Mouse (Mus musculus): ENCODE measurements around the gene Gm9736. TPM values are rescaled to one million over a fixed set of nuclear protein-coding genes. Genes with fewer than 3 reads are reported as not detected.
"Not testable (repeated sequence)": the region's sequence is repeated elsewhere in the genome, so short reads cannot be mapped to it uniquely, and the experiment has no call there.

Gene Gm9736
- not detected for total RNA-seq (2021)
- long read RNA-seq, experiment 1, result 0 reads
- long read RNA-seq, experiment 2, result 0 reads

DNA sequence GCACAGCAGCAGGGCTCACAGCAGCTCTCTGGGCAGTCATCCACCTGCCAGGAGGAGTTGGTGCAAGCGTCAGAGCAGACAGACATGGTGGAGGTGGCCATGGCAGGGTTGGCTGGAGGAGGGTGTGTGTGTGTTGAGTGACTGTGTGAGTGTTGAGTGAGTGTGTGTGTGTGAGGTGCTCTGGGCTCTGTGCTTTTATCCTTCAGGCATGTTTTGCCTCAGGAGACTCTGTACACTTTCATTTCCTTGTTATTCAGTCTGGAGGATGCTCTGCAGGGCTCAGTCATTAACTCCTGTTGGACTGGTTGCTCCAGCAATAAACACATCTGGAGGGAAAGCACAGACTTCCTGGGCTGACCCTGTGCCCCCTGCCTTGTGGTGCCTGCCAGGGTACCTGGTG is at the start of gene Gm9736:
TSS of gene Gm9736 (minus strand) at position 101 of the 400 bp plus-strand sequence.
- intact Hi-C loops (cut with DNase I); H3K4me3 ChIP-seq; H3K27ac ChIP-seq; DNase-seq (ENCODE audit: extremely low spot score in 1 of 2, low spot score in 2 of 2): not testable (repeated sequence)

DNA sequence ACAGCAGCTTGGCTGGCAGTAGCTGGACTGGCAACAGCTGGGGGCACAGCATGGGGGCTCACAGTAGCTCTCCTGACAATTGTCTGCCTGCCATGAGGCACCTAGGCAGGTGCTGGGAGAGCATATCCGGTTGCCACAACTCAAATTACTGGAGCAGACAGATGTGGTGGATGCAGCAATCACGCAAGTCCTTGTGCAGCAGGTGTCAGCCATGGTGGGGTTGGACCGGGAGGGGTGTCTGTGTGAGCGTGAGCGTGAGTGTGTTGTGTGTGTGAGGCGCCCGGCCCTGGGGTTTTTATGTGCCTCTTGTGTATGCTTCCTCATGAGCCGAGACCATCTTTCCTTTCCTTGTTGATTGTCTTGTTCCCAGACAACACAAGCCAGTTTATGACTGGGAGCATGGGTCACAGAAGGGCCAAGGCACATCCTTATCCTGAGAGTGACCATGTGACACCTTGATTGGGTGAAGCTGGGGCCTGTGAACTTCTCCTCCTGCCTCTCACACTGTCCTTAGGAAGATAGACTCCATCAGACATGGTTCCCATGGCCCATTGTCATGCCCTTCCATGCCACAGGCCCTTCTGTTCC is 47.9 kb upstream of the Gm9736 start, which contains the start of gene Gm19668:
TSS of gene Gm19668 (minus strand) at position 213 of the 588 bp plus-strand sequence.
- no peak for TF ChIP-seq CTCF (IDR thresholded peaks at IDR 0.05)
- H3K27ac ChIP-seq, result no peak within 1 kb of the TSS
- intact Hi-C loops (cut with DNase I), result loop anchor here (5.0 kb wide), 1 partner anchor 63 kb away; the partner anchor contains the start of gene Gm3285
- H3K4me3 ChIP-seq, result no peak within 1 kb of the TSS
- no peak for DNase-seq (ENCODE audit: extremely low spot score in 1 of 2, low spot score in 2 of 2)

DNA sequence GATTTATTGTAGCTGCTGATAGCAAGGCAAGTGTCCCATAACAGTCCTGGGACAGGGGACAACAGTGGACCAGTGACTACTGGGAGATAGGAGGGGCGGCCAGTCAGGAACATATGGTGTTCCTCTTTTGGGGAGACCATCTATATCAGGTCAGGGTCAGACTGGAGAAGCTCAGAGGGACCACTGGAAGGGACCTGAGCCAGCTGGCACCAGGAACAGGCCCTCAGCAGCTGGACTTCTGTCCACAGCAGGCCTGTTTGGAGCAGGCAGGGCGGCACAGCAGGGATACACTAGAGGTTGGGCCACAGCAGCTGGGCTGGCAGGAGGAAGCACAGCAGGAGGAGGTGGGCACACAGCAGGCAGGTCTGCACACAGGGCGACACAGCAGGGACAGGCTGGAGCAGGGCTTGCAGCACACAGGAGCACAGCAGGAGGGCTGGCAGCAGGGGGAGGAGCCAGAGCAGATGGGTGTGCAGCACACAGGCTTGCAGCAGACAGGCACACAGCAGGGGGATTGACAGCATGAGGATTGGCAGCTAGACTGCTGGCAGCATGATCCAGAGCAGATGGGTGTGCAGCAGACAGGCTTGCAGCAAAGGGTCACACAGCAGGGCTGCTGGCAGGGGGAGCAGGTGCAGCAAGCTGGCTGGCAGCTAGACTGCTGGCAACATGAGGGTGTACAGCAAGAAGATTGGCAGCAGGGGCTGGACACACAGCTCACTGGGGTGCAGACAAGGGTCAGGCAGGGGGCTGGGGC is 47.2 kb upstream of the Gm9736 start:
- H3K27ac ChIP-seq; H3K4me3 ChIP-seq; DNase-seq (ENCODE audit: extremely low spot score in 1 of 2, low spot score in 2 of 2): not testable (repeated sequence)
- intact Hi-C loops (cut with DNase I), result loop anchor here (5.0 kb wide), 1 partner anchor 64 kb away; the partner anchor contains the start of gene Gm3285

DNA sequence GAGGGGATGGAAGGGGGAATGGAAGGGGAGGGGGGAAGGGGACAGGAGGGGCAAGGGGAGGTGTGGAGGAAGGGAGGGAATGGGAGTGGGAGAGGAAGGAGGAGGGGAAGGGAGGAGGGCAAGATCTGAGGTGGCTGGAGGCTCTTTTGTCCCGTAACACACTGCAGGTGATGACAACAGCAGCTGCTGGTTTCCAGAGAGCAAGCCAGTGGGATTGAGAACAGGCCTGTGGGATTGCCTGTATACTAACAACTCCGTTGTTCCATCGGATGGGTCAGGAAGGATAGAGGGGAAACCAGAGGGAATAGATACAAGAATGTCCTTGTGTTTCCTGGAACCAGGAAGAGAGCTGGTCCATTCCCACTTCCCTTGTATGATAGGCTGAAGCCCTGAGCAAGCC is 46.5 kb upstream of the Gm9736 start:
- no peak overlapping the region for H3K4me3 ChIP-seq
- TF ChIP-seq CTCF (IDR thresholded peaks at IDR 0.05), result no peak
- intact Hi-C loops (cut with DNase I), result loop anchor here (5.0 kb wide), 1 partner anchor 65 kb away; the partner anchor contains the start of gene Gm3285
- no peak overlapping the region for H3K27ac ChIP-seq
- no peak for DNase-seq (ENCODE audit: extremely low spot score in 1 of 2, low spot score in 2 of 2)

DNA sequence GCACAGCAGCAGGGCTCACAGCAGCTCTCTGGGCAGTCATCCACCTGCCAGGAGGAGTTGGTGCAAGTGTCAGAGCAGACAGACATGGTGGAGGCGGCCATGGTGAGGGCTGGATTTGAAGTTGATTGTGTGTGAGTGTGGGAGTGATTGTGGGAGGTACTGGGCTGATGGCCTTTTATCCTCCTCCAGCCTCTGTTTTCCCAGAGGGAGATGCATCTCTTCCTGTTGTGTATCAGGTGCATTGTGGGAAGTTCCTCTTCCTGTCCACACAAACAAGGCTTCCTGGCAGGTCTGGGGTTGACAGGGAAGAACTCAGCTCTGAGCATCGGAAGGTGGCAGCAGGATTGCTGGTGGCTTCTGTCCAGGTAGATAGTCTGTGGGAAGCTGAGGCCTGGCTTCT is 43.8 kb upstream of the Gm9736 start, which contains the start of gene Gm9639:
TSS of gene Gm9639 (minus strand) at position 101 of the 400 bp plus-strand sequence.
- Histone ChIP-seq H3K4me3 (no peak within 1 kb of the TSS), H3K27ac (no peak within 1 kb of the TSS)
- no peak for DNase-seq (ENCODE audit: extremely low spot score in 1 of 2, low spot score in 2 of 2)
- TF ChIP-seq CTCF (IDR thresholded peaks at IDR 0.05), result no peak
- intact Hi-C loops (cut with DNase I), result loop anchor here (5.0 kb wide), 1 partner anchor 67 kb away; the partner anchor contains the start of gene Gm3285

DNA sequence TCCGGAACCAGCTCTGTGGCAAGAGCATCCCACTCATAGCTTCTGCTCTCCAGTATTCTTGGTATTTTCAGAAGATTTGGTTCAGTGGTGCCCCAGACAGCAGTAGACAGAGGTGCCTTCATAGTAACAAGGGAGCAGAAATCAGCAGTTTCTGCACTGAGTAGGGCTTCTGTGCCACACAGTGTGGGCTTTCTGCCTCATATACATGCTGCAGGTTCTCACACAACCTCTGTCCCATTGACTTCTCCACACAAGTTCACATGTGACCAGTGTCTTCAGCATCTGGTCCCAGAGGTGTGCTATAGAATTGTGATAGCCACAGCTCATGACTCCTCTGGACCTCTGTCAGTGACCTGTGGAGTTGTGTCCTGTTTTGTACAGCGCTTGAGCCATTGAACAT is 37.5 kb upstream of the Gm9736 start:
- no peak for DNase-seq (ENCODE audit: extremely low spot score in 1 of 2, low spot score in 2 of 2)
- Histone ChIP-seq H3K4me3 (no peak overlapping the region), H3K27ac (no peak overlapping the region)
- intact Hi-C loops (cut with DNase I), result no loop called here
- no peak for TF ChIP-seq CTCF (IDR thresholded peaks at IDR 0.05)

DNA sequence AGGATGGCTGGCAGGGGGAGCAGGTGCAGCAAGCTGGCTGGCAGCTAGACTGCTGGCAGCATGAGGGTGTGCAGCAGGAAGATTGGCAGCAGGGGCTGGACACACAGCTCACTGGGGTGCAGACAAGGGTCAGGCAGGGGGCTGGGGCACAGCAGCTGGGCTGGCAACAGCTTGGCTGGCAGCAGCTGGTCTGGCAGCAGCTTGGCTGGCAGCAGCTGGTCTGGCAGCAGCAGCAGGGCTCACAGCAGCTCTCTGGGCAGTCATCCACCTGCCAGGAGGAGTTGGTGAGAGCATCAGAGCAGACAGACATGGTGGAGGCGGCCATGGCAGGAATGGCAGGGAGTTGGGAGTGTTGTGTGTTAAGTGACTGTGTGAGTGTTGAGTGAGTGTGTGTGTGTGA is 36.7 kb upstream of the Gm9736 start, which contains the start of gene Gm7137:
TSS of gene Gm7137 (minus strand) at position 325 of the 400 bp plus-strand sequence.
- DNase-seq (ENCODE audit: extremely low spot score in 1 of 2, low spot score in 2 of 2); intact Hi-C loops (cut with DNase I); H3K27ac ChIP-seq; H3K4me3 ChIP-seq: not testable (repeated sequence)

DNA sequence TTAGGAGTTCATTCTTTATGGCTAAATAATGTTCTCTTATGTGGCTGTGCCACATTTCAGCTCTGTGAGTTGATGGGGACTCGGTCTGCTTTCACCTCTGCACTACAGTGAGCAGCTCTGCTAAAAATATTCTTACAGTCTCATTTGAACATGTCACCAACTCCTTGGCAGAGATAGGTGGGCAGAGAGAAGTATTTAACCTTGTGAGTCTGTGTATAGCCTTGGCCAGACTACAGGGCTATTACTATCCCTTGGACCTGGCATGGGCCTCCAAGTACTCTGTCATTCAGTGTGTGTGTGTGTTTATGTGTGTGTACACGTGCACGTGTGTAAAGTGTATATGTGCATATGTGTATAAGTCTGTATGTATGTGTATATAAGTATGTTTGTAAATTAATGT is 32.2 kb upstream of the Gm9736 start:
- H3K27ac ChIP-seq; intact Hi-C loops (cut with DNase I); DNase-seq (ENCODE audit: extremely low spot score in 1 of 2, low spot score in 2 of 2); H3K4me3 ChIP-seq: not testable (repeated sequence)

DNA sequence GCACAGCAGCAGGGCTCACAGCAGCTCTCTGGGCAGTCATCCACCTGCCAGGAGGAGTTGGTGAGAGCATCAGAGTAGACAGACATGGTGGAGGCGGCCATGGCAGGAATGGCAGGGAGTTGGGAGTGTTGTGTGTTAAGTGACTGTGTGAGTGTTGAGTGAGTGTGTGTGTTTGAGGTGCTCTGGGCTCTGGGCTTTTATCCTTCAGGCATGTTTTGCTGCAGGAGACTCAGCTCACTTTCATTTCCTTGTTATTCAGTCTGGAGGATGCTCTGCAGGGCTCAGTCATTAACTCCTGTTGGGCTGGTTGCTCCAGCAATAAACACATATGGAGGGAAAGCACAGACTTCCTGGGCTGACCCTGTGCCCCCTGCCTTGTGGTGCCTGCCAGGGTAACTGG is 31.3 kb upstream of the Gm9736 start, which contains the start of gene Gm3250:
TSS of gene Gm3250 (minus strand) at position 101 of the 400 bp plus-strand sequence.
- H3K27ac ChIP-seq; intact Hi-C loops (cut with DNase I); DNase-seq (ENCODE audit: extremely low spot score in 1 of 2, low spot score in 2 of 2); H3K4me3 ChIP-seq: not testable (repeated sequence)

DNA sequence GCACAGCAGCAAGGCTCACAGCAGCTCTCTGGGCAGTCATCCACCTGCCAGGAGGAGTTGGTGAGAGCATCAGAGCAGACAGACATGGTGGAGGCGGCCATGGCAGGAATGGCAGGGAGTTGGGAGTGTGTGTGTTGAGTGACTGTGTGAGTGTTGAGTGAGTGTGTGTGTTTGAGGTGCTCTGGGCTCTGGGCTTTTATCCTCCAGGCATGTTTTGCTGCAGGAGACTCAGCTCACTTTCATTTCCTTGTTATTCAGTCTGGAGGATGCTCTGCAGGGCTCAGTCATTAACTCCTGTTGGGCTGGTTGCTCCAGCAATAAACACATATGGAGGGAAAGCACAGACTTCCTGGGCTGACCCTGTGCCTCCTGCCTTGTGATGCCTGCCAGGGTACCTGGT is 25.7 kb upstream of the Gm9736 start, which contains the start of gene Gm7138:
TSS of gene Gm7138 (minus strand) at position 101 of the 400 bp plus-strand sequence.
- DNase-seq (ENCODE audit: extremely low spot score in 1 of 2, low spot score in 2 of 2); intact Hi-C loops (cut with DNase I); H3K4me3 ChIP-seq; H3K27ac ChIP-seq: not testable (repeated sequence)

DNA sequence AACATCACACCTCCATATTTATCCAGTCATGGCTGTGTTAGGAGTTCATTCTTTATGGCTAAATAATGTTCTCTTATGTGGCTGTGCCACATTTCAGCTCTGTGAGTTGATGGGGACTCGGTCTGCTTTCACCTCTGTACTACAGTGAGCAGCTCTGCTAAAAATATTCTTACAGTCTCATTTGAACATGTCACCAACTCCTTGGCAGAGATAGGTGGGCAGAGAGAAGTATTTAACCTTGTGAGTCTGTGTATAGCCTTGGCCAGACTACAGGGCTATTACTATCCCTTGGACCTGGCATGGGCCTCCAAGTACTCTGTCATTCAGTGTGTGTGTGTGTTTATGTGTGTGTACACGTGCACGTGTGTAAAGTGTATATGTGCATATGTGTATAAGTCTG is 21.0 kb upstream of the Gm9736 start:
- DNase-seq (ENCODE audit: extremely low spot score in 1 of 2, low spot score in 2 of 2); H3K27ac ChIP-seq; H3K4me3 ChIP-seq; intact Hi-C loops (cut with DNase I): not testable (repeated sequence)

DNA sequence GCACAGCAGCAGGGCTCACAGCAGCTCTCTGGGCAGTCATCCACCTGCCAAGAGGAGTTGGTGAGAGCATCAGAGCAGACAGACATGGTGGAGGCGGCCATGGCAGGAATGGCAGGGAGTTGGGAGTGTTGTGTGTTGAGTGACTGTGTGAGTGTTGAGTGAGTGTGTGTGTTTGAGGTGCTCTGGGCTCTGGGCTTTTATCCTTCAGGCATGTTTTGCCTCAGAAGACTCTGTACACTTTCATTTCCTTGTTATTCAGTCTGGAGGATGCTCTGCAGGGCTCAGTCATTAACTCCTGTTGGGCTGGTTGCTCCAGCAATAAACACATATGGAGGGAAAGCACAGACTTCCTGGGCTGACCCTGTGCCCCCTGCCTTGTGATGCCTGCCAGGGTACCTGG is 20.1 kb upstream of the Gm9736 start, which contains the start of gene Gm3238:
TSS of gene Gm3238 (minus strand) at position 101 of the 400 bp plus-strand sequence.
- H3K4me3 ChIP-seq; H3K27ac ChIP-seq; DNase-seq (ENCODE audit: extremely low spot score in 1 of 2, low spot score in 2 of 2); intact Hi-C loops (cut with DNase I): not testable (repeated sequence)

Data from left cerebral cortex, adult 2 months (tissue).